Mouse (Mus musculus) C2C12 (cell line): ENCODE measurements around the gene Wipf2.

Source experiments
- CEBPB ChIP-seq: IDR thresholded peaks from one replicate; pipeline ENCODE4 v1.6.1; 2011; ENCODE audit warnings: low read depth, mild to moderate bottlenecking, control low read depth, moderate library complexity
- CTCF ChIP-seq: IDR thresholded peaks from one replicate; pipeline ENCODE4 v1.5.1; 2011; ENCODE audit not compliant: control insufficient read depth, insufficient read depth, insufficient read length

- TF ChIP-seq CTCF (no peak), CEBPB (no peak)
These were observed 89.3 kb downstream of the Wipf2 start for GRCm38 (mm10) chr11:98952736-98953135.
